Mouse (Mus musculus) hindbrain, embryonic 13.5 days (tissue): Measurements from ENCODE around the gene Slc38a8. TPM values are rescaled to one million over a fixed set of nuclear protein-coding genes. Genes with fewer than 3 reads are reported as not detected.

Experiments used
- ATAC-seq: fragments of 200-750 bp; cut with Nextera tagmentation; 2 replicates; pipeline ENCODE4 v1.8.0; 2017; ENCODE audit warnings: moderate TSS enrichment; ENCODE audit not compliant: low FRiP score
- H3K27ac ChIP-seq: fragments of 300-500 bp; sonication (generic); 2 replicates; pipeline ENCODE4 v1.5.1; 2015; ENCODE audit warnings: inconsistent platforms, mild to moderate bottlenecking, moderate library complexity
- H3K27me3 ChIP-seq: fragments of 300-500 bp; sonication (generic); 2 replicates; pipeline ENCODE4 v1.6.1; 2015; ENCODE audit warnings: mild to moderate bottlenecking, inconsistent platforms
- H3K36me3 ChIP-seq: fragments of 300-500 bp; sonication (generic); 2 replicates; pipeline ENCODE4 v1.6.1; 2015; ENCODE audit warnings: mild to moderate bottlenecking, inconsistent platforms
- H3K4me1 ChIP-seq: fragments of 300-500 bp; sonication (generic); replicated peaks from 2 replicates; pipeline ENCODE4 v1.6.1; 2015; ENCODE audit warnings: inconsistent platforms
- H3K4me2 ChIP-seq: fragments of 300-500 bp; sonication (generic); 2 replicates; pipeline ENCODE4 v1.6.1; 2015; ENCODE audit warnings: inconsistent platforms, mild to moderate bottlenecking, moderate library complexity
- H3K4me3 ChIP-seq: fragments of 300-500 bp; sonication (generic); 2 replicates; pipeline ENCODE4 v1.5.1; 2015; ENCODE audit warnings: mild to moderate bottlenecking, inconsistent platforms
- H3K9ac ChIP-seq: fragments of 300-500 bp; sonication (generic); 2 replicates; pipeline ENCODE4 v1.6.1; 2015; ENCODE audit warnings: mild to moderate bottlenecking, inconsistent platforms
- H3K9me3 ChIP-seq: fragments of 300-500 bp; sonication (generic); 2 replicates; pipeline ENCODE4 v1.6.1; 2016; ENCODE audit warnings: inconsistent platforms
- WGBS: fragments of 180-500 bp; shearing (Covaris S2); methylation state at CpG from one replicate; pipeline ENCODE4 v1.1.7; 2015; 5-methylcytosine and 5-hydroxymethylcytosine counted together
- polyA plus RNA-seq: library from polyadenylated mRNA; unstranded; fragments of >200 nt; fragmentation: Nextera tagmentation; extraction: Ambion mirVana; gene quantifications from 2 replicates; pipeline ENCODE4 v1.2.1, GENCODE M21; 2015

Gene Slc38a8
- polyA plus RNA-seq: not detected in 2 replicates

- H3K36me3 ChIP-seq: peaks cover 19% of the 10 kb centered on the region
- H3K4me3 ChIP-seq: no peak within 1 kb of the TSS
- no peak for ATAC-seq
- H3K27ac ChIP-seq: no peak within 1 kb of the TSS
- H3K9me3 ChIP-seq: no peaks in the 10 kb centered on the region
- no peak within 1 kb of the TSS for H3K4me2 ChIP-seq
- H3K4me1 ChIP-seq: peaks cover 16% of the 10 kb centered on the region; the same call in 1 of the 2 replicates
- WGBS: 57% methylated on average over 5 of the region's 5 CpGs
- H3K9ac ChIP-seq: no peak within 1 kb of the TSS
- no peaks in the 10 kb centered on the region for H3K27me3 ChIP-seq
Measured at GRCm38 (mm10) chr8:119501598-119501997, at the start of gene Slc38a8. Gene Slc38a8 (minus strand): TSS chr8:119501698.

GRCm38 (mm10) chr8:119548560-119549113 is 47.1 kb upstream of the Slc38a8 start:
- H3K4me2 ChIP-seq: no peak overlapping the region
- H3K9me3 ChIP-seq: no peaks in the 10 kb centered on the region
- 84% methylated on average over 7 of the region's 7 CpGs for WGBS
- peaks cover 35% of the 10 kb centered on the region for H3K36me3 ChIP-seq
- H3K9ac ChIP-seq: no peak overlapping the region
- no peak overlapping the region for H3K27ac ChIP-seq
- H3K4me1 ChIP-seq: peaks cover 9% of the 10 kb centered on the region; the same call in 1 of the 2 replicates
- no peak overlapping the region for H3K4me3 ChIP-seq
- no peaks in the 10 kb centered on the region for H3K27me3 ChIP-seq
- no peak for ATAC-seq

- no peaks in the 10 kb centered on the region for H3K9me3 ChIP-seq
- H3K27ac ChIP-seq: no peak overlapping the region
- H3K27me3 ChIP-seq: no peaks in the 10 kb centered on the region
- H3K4me3 ChIP-seq: no peak overlapping the region
- H3K4me1 ChIP-seq: 0 out of 2 replicates have a peak, but pooled peaks cover 4% of the 10 kb centered on the region
- no peak overlapping the region for H3K4me2 ChIP-seq
- no peak overlapping the region for H3K9ac ChIP-seq
- 89% methylated on average over 18 of the region's 18 CpGs for WGBS
- no peak for ATAC-seq
- H3K36me3 ChIP-seq: peaks cover 49% of the 10 kb centered on the region
Measured at GRCm38 (mm10) chr8:119547019-119547691, 45.7 kb upstream of the Slc38a8 start.

GRCm38 (mm10) chr8:119545791-119546190 is 44.3 kb upstream of the Slc38a8 start:
- Histone ChIP-seq H3K36me3 (peaks cover 62% of the 10 kb centered on the region), H3K9me3 (no peaks in the 10 kb centered on the region), H3K9ac (no peak overlapping the region), H3K27me3 (no peaks in the 10 kb centered on the region), H3K4me3 (no peak overlapping the region), H3K4me2 (no peak overlapping the region), H3K27ac (no peak overlapping the region), H3K4me1 (0 out of 2 replicates have a peak, but pooled peaks cover 4% of the 10 kb centered on the region)
- WGBS: 94% methylated on average over 6 of the region's 6 CpGs
- ATAC-seq: no peak

GRCm38 (mm10) chr8:119545180-119545579 is 43.7 kb upstream of the Slc38a8 start:
- no peak overlapping the region for H3K4me2 ChIP-seq
- no peak for ATAC-seq
- H3K36me3 ChIP-seq: peaks cover 68% of the 10 kb centered on the region
- H3K9ac ChIP-seq: no peak overlapping the region
- H3K4me1 ChIP-seq: no peaks in the 10 kb centered on the region
- H3K4me3 ChIP-seq: no peak overlapping the region
- H3K27ac ChIP-seq: no peak overlapping the region
- 83% methylated on average over 6 of the region's 6 CpGs for WGBS
- H3K9me3 ChIP-seq: no peaks in the 10 kb centered on the region
- no peaks in the 10 kb centered on the region for H3K27me3 ChIP-seq

GRCm38 (mm10) chr8:119544606-119545005 is 43.1 kb upstream of the Slc38a8 start:
- no peak overlapping the region for H3K9ac ChIP-seq
- H3K9me3 ChIP-seq: no peaks in the 10 kb centered on the region
- no peak overlapping the region for H3K4me2 ChIP-seq
- no peak overlapping the region for H3K4me3 ChIP-seq
- WGBS: 84% methylated on average over 3 of the region's 3 CpGs
- no peak for ATAC-seq
- H3K27ac ChIP-seq: no peak overlapping the region
- H3K27me3 ChIP-seq: no peaks in the 10 kb centered on the region
- H3K36me3 ChIP-seq: peaks cover 74% of the 10 kb centered on the region
- H3K4me1 ChIP-seq: no peaks in the 10 kb centered on the region

DNA sequence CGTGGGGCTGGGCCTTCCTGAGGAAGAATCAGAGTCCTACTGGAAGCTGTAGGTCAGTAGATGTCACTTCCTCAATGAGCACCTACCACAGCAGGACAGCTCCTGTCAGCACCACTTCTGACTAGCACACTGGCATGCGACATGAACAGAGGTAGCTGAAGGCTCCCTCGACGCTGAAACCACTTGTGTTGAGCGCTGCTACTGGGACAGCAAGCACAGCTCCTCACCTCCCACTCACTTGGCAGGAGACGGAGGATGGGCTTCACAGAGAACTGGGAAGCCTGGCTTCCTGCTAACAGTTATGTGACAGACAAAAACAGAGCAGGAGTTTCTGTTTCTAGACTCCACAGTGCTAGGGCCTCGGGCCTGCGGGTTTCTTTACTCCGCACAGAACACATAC is 30.5 kb upstream of the Slc38a8 start:
- no peak for ATAC-seq
- Histone ChIP-seq H3K27ac (no peak overlapping the region), H3K4me3 (no peak overlapping the region), H3K27me3 (no peaks in the 10 kb centered on the region), H3K9ac (no peak overlapping the region; the same call in 1 of the 2 replicates), H3K4me1 (no peaks in the 10 kb centered on the region), H3K36me3 (peaks cover 99% of the 10 kb centered on the region), H3K9me3 (no peaks in the 10 kb centered on the region), H3K4me2 (no peak overlapping the region)
- WGBS: 92% methylated on average over 9 of the region's 9 CpGs

- 88% methylated on average over 3 of the region's 3 CpGs for WGBS
- H3K9me3 ChIP-seq: no peaks in the 10 kb centered on the region
- H3K4me2 ChIP-seq: no peak overlapping the region
- H3K36me3 ChIP-seq: peaks cover 99% of the 10 kb centered on the region
- H3K9ac ChIP-seq: no peak overlapping the region
- H3K4me1 ChIP-seq: no peaks in the 10 kb centered on the region
- no peak for ATAC-seq
- H3K27me3 ChIP-seq: no peaks in the 10 kb centered on the region
- H3K27ac ChIP-seq: no peak overlapping the region
- H3K4me3 ChIP-seq: no peak overlapping the region
Measured at GRCm38 (mm10) chr8:119531397-119531796, 29.9 kb upstream of the Slc38a8 start.

- Histone ChIP-seq H3K4me2 (no peak overlapping the region), H3K4me1 (no peaks in the 10 kb centered on the region), H3K4me3 (no peak overlapping the region), H3K9me3 (no peaks in the 10 kb centered on the region), H3K36me3 (peaks cover 98% of the 10 kb centered on the region), H3K27me3 (no peaks in the 10 kb centered on the region), H3K9ac (no peak overlapping the region), H3K27ac (no peak overlapping the region)
- 94% methylated on average over 6 of the region's 6 CpGs for WGBS
- no peak for ATAC-seq
Measured at GRCm38 (mm10) chr8:119530937-119531336, 29.4 kb upstream of the Slc38a8 start.

DNA sequence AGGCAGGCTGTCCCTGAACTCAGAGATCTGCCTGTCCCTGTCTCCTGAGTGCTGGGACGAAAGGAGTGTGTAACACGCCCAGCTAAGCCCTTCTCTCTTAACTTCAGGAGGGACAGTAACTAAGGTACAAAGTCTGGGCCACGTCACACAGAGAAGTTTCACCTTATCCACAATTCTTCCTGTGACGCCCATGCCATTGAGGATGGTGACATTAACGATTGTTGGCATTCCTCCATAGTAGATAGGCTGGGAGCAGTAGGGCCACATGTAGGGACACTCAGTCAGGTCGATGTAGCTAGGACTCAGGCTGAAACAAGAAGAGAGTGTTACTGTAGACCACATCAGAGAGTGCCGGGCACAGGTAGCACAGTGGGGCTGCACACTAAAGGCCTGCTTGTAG is 27.3 kb upstream of the Slc38a8 start:
- Histone ChIP-seq H3K27ac (no peak overlapping the region), H3K36me3 (peaks cover 98% of the 10 kb centered on the region), H3K27me3 (no peaks in the 10 kb centered on the region), H3K9me3 (no peaks in the 10 kb centered on the region), H3K4me1 (no peaks in the 10 kb centered on the region), H3K4me2 (no peak overlapping the region), H3K9ac (no peak overlapping the region), H3K4me3 (no peak overlapping the region)
- 95% methylated on average over 7 of the region's 7 CpGs for WGBS
- no peak for ATAC-seq

DNA sequence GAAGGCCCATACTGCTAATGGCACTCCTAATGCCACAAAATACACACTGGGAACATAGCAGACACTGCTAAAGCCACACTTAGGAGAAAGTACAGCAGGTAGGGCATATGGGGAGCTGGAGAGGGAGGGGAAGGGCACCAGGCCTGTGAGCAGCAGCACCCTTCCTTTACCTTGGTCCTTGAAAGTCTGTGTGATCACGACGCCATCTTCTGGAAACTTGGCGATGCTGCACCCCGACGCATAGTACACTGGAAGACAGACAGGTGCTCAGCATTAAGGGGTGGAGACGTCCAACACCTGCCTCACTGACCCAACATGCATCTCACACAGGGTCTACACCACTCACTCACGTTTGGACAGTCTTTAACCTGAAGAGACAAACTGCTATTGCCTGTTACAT is 18.6 kb upstream of the Slc38a8 start:
- no peaks in the 10 kb centered on the region for H3K27me3 ChIP-seq
- peaks cover 16% of the 10 kb centered on the region for H3K4me1 ChIP-seq
- no peak for ATAC-seq
- no peak overlapping the region for H3K4me2 ChIP-seq
- no peaks in the 10 kb centered on the region for H3K9me3 ChIP-seq
- no peak overlapping the region for H3K27ac ChIP-seq
- no peak overlapping the region for H3K9ac ChIP-seq
- H3K4me3 ChIP-seq: no peak overlapping the region
- WGBS: 79% methylated on average over 7 of the region's 7 CpGs
- peaks cover 95% of the 10 kb centered on the region for H3K36me3 ChIP-seq

GRCm38 (mm10) chr8:119516674-119517073 is 15.2 kb upstream of the Slc38a8 start:
- H3K27me3 ChIP-seq: no peaks in the 10 kb centered on the region
- no peak overlapping the region for H3K4me3 ChIP-seq
- H3K36me3 ChIP-seq: peaks cover 98% of the 10 kb centered on the region
- H3K27ac ChIP-seq: no peak overlapping the region
- peaks cover 16% of the 10 kb centered on the region for H3K4me1 ChIP-seq
- no peaks in the 10 kb centered on the region for H3K9me3 ChIP-seq
- no peak overlapping the region for H3K4me2 ChIP-seq
- H3K9ac ChIP-seq: no peak overlapping the region
- 58% methylated on average over 5 of the region's 5 CpGs for WGBS
- ATAC-seq: no peak

DNA sequence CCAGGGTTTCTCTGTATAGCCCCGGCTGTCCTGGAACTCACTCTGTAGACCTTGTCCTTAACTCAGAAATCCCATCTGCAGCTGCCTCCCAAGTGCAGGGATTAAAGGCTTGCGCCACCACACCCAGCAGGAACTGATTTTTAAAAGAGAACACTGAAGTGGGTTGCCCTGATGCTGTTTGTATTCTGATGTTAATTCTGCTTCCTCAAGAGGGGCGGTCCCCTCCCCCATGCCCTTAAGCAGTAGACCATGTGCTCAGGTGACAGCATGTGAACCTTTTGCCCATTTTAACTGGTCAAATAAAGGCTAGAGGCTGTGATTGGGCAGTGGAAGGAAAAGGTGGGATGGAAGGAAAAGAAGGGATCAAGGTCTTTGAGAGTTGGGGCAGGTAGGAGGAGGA is 14.3 kb upstream of the Slc38a8 start:
- ATAC-seq: no peak
- H3K9me3 ChIP-seq: no peaks in the 10 kb centered on the region
- no peak overlapping the region for H3K4me2 ChIP-seq
- peaks cover 16% of the 10 kb centered on the region for H3K4me1 ChIP-seq
- H3K27ac ChIP-seq: no peak overlapping the region
- no peaks in the 10 kb centered on the region for H3K27me3 ChIP-seq
- peaks cover 98% of the 10 kb centered on the region for H3K36me3 ChIP-seq
- no peak overlapping the region for H3K4me3 ChIP-seq
- 53% methylated on average over 3 of the region's 3 CpGs for WGBS
- H3K9ac ChIP-seq: no peak overlapping the region
